Mouse (Mus musculus) testis, adult 2 months (tissue): ENCODE measurements around the gene Ssbp4.

Experiments
- CTCF ChIP-seq: fragments of 200-500 bp; IDR thresholded peaks from 2 replicates; pipeline ENCODE4 v1.5.1; 2012; ENCODE audit warnings: low read depth, mild to moderate bottlenecking, inconsistent platforms, low read length, moderate library complexity; ENCODE audit not compliant: control insufficient read depth, insufficient read depth, insufficient replicate concordance
- POLR2A ChIP-seq: fragments of 200-500 bp; IDR thresholded peaks from 2 replicates; pipeline ENCODE4 v1.6.1; 2012; ENCODE audit warnings: low read depth, mild to moderate bottlenecking, inconsistent platforms, low read length, moderate library complexity; ENCODE audit not compliant: control insufficient read depth

GRCm38 (mm10) chr8:70598722-70599121, 9.9 kb downstream of the Ssbp4 start:
- no peak for TF ChIP-seq POLR2A
- no peak for TF ChIP-seq CTCF
